Mouse (Mus musculus) hindbrain, embryonic 13.5 days (tissue): ENCODE data around the gene Kctd6. TPM values are rescaled to one million over a fixed set of nuclear protein-coding genes. Genes with fewer than 3 reads are reported as not detected.

ENCODE experiments used
- ATAC-seq: fragments of 200-750 bp; cut with Nextera tagmentation; 2 replicates; pipeline ENCODE4 v1.8.0; 2017; ENCODE audit warnings: moderate TSS enrichment; ENCODE audit not compliant: low FRiP score
- H3K27ac ChIP-seq: fragments of 300-500 bp; sonication (generic); 2 replicates; pipeline ENCODE4 v1.5.1; 2015; ENCODE audit warnings: inconsistent platforms, mild to moderate bottlenecking, moderate library complexity
- H3K27me3 ChIP-seq: fragments of 300-500 bp; sonication (generic); 2 replicates; pipeline ENCODE4 v1.6.1; 2015; ENCODE audit warnings: mild to moderate bottlenecking, inconsistent platforms
- H3K36me3 ChIP-seq: fragments of 300-500 bp; sonication (generic); 2 replicates; pipeline ENCODE4 v1.6.1; 2015; ENCODE audit warnings: mild to moderate bottlenecking, inconsistent platforms
- H3K4me1 ChIP-seq: fragments of 300-500 bp; sonication (generic); replicated peaks from 2 replicates; pipeline ENCODE4 v1.6.1; 2015; ENCODE audit warnings: inconsistent platforms
- H3K4me2 ChIP-seq: fragments of 300-500 bp; sonication (generic); 2 replicates; pipeline ENCODE4 v1.6.1; 2015; ENCODE audit warnings: inconsistent platforms, mild to moderate bottlenecking, moderate library complexity
- H3K4me3 ChIP-seq: fragments of 300-500 bp; sonication (generic); 2 replicates; pipeline ENCODE4 v1.5.1; 2015; ENCODE audit warnings: mild to moderate bottlenecking, inconsistent platforms
- H3K9ac ChIP-seq: fragments of 300-500 bp; sonication (generic); 2 replicates; pipeline ENCODE4 v1.6.1; 2015; ENCODE audit warnings: mild to moderate bottlenecking, inconsistent platforms
- H3K9me3 ChIP-seq: fragments of 300-500 bp; sonication (generic); 2 replicates; pipeline ENCODE4 v1.6.1; 2016; ENCODE audit warnings: inconsistent platforms
- WGBS: fragments of 180-500 bp; shearing (Covaris S2); methylation state at CpG from one replicate; pipeline ENCODE4 v1.1.7; 2015; 5-methylcytosine and 5-hydroxymethylcytosine counted together
- polyA plus RNA-seq: library from polyadenylated mRNA; unstranded; fragments of >200 nt; fragmentation: Nextera tagmentation; extraction: Ambion mirVana; gene quantifications from 2 replicates; pipeline ENCODE4 v1.2.1, GENCODE M21; 2015

Kctd6 gene
- polyA plus RNA-seq, 1 experiment from 2014 or later, result 5.1 TPM

DNA sequence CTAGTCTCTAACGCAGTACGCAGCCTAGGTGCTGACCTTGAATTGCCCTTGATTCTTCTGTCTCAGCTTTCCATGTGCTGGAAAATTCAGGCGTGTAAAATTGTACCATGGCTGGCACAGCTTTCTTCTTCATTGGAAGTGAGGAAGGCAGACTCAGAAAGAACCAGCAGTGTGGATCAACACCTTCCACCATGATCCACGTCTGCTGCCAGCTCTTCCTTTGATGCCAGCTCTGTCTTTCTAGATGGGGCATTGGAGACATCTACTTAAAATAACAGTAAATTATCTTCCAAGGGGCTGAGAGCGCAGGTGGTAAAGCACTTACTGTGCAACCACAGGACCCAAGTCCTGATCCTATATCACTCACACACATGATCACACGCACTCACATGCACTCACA lies 21.2 kb upstream of the Kctd6 start:
- Histone ChIP-seq H3K4me1 (no peaks in the 10 kb centered on the region), H3K4me3 (no peak overlapping the region), H3K9me3 (no peaks in the 10 kb centered on the region), H3K4me2 (no peak overlapping the region), H3K27me3 (no peaks in the 10 kb centered on the region), H3K9ac (no peak overlapping the region), H3K36me3 (no peaks in the 10 kb centered on the region), H3K27ac (no peak overlapping the region)
- no peak for ATAC-seq
- WGBS, result 94% methylated on average over 6 of the region's 6 CpGs

- 83% methylated on average over 5 of the region's 5 CpGs for WGBS
- ATAC-seq, result no peak
- H3K9ac ChIP-seq, result no peak overlapping the region
- H3K27me3 ChIP-seq, result no peaks in the 10 kb centered on the region
- no peak overlapping the region for H3K4me2 ChIP-seq
- H3K36me3 ChIP-seq, result no peaks in the 10 kb centered on the region
- no peak overlapping the region for H3K27ac ChIP-seq
- no peaks in the 10 kb centered on the region for H3K4me1 ChIP-seq
- no peak overlapping the region for H3K4me3 ChIP-seq
- no peaks in the 10 kb centered on the region for H3K9me3 ChIP-seq
Observed at GRCm38 (mm10) chr14:8200769-8201168, 13.2 kb upstream of the Kctd6 start.

DNA sequence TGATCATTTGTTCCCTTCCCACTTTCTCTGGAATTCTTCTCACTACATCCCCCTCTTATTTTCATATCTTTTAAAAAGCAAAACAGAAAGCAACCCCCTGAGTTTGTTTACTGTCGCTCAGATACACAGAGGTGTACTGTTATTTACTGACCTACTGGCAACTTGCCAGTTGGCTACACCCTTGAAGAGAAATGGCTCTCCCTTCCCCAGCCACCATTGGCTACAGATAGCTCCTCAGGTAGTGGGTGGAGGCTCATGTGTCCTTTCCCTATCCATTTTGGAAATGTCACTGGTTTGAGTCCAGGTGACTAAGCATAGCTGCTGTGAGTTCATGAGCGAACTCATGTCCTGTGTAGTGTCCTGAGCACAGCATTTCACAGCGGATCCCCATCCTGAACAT lies 12.2 kb upstream of the Kctd6 start:
- Histone ChIP-seq H3K4me3 (no peak overlapping the region), H3K36me3 (no peaks in the 10 kb centered on the region), H3K27ac (no peak overlapping the region), H3K27me3 (no peaks in the 10 kb centered on the region), H3K4me2 (no peak overlapping the region), H3K9ac (no peak overlapping the region), H3K9me3 (no peaks in the 10 kb centered on the region), H3K4me1 (no peaks in the 10 kb centered on the region)
- no peak for ATAC-seq
- WGBS, result 87% methylated on average over 3 of the region's 3 CpGs

GRCm38 (mm10) chr14:8206179-8206910 lies 7.6 kb upstream of the Kctd6 start:
- Histone ChIP-seq H3K27ac (no peak overlapping the region), H3K9ac (no peak overlapping the region), H3K4me2 (no peak overlapping the region), H3K27me3 (no peaks in the 10 kb centered on the region), H3K9me3 (no peaks in the 10 kb centered on the region), H3K4me3 (no peak overlapping the region), H3K36me3 (no peaks in the 10 kb centered on the region), H3K4me1 (peaks cover 6% of the 10 kb centered on the region)
- WGBS, result 56% methylated on average over 9 of the region's 9 CpGs
- ATAC-seq, result no peak

- Histone ChIP-seq H3K4me3 (no peak overlapping the region), H3K9me3 (no peaks in the 10 kb centered on the region), H3K27me3 (no peaks in the 10 kb centered on the region), H3K36me3 (no peaks in the 10 kb centered on the region), H3K27ac (no peak overlapping the region), H3K4me2 (no peak overlapping the region), H3K9ac (no peak overlapping the region), H3K4me1 (peaks cover 6% of the 10 kb centered on the region)
- WGBS, result 14% methylated on average over 5 of the region's 5 CpGs
- ATAC-seq, result no peak; the same call in 1 of the 2 replicates
Observed at GRCm38 (mm10) chr14:8207105-8207504, 6.8 kb upstream of the Kctd6 start.

DNA sequence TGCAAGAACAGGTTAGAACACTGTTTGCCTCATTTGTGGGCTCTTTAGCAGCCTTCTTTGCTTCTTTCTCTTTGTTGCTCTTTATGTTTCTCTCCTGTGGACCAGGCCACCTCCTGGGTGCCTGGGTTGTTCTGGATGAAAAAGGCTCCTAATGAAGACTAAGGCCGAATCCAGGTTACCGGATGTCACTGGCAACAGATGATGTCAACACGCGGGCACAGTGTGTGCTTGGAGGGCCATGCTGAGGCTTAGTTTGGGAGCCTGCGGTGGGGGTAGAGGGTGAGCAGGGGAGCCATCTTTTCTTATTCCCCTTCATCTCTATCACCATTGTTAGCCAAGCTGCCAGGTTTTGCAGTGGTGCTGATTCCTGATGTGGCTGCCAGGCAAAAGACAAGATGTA lies 6.4 kb upstream of the Kctd6 start:
- Histone ChIP-seq H3K9ac (no peak overlapping the region), H3K27me3 (no peaks in the 10 kb centered on the region), H3K4me2 (no peak overlapping the region), H3K36me3 (no peaks in the 10 kb centered on the region), H3K27ac (no peak overlapping the region), H3K9me3 (no peaks in the 10 kb centered on the region), H3K4me1 (peaks cover 6% of the 10 kb centered on the region), H3K4me3 (no peak overlapping the region)
- WGBS, result 42% methylated on average over 5 of the region's 5 CpGs
- no peak for ATAC-seq

GRCm38 (mm10) chr14:8208876-8209275 lies 5.1 kb upstream of the Kctd6 start:
- Histone ChIP-seq H3K9ac (no peak overlapping the region), H3K36me3 (no peaks in the 10 kb centered on the region), H3K4me3 (no peak overlapping the region), H3K27me3 (no peaks in the 10 kb centered on the region), H3K4me2 (no peak overlapping the region), H3K27ac (no peak overlapping the region), H3K9me3 (no peaks in the 10 kb centered on the region), H3K4me1 (peaks cover 9% of the 10 kb centered on the region)
- ATAC-seq, result no peak
- whole genome bisulfite sequencing, result 66% methylated on average over 3 of the region's 3 CpGs

GRCm38 (mm10) chr14:8209896-8210295 lies 4.0 kb upstream of the Kctd6 start:
- 73% methylated on average over 2 of the region's 2 CpGs for WGBS
- Histone ChIP-seq H3K27ac (no peak overlapping the region), H3K9me3 (no peaks in the 10 kb centered on the region), H3K4me2 (no peak overlapping the region), H3K4me1 (peaks cover 13% of the 10 kb centered on the region), H3K9ac (no peak overlapping the region), H3K36me3 (no peaks in the 10 kb centered on the region), H3K4me3 (no peak overlapping the region), H3K27me3 (no peaks in the 10 kb centered on the region)
- ATAC-seq, result no peak

DNA sequence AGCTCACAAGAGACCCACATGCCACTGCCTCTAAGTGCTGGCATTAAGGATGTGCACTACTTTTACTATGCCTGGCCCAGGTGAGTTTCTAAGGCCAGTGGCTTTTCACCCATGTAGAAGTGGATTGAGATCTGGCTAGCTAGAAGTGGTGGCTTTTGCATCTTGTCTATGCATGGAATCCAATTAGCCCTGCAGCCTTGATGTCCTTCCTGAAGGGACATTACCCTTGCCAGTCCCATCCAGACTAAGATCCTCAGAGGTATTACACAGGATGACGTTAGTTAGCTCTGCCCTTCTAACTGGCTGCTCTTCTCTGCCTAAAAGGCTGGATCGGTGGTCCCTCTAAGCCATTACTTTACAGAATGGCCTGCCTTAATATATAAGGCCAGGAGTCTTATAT lies 944 bp upstream of the Kctd6 start:
- Histone ChIP-seq H3K4me3 (no peak overlapping the region), H3K9me3 (no peaks in the 10 kb centered on the region), H3K4me1 (peaks cover 24% of the 10 kb centered on the region), H3K27ac (no peak overlapping the region), H3K27me3 (peaks cover 22% of the 10 kb centered on the region), H3K9ac (no peak overlapping the region), H3K36me3 (no peaks in the 10 kb centered on the region), H3K4me2 (no peak overlapping the region)
- WGBS, result 69% methylated on average over 2 of the region's 2 CpGs
- ATAC-seq, result no peak

DNA sequence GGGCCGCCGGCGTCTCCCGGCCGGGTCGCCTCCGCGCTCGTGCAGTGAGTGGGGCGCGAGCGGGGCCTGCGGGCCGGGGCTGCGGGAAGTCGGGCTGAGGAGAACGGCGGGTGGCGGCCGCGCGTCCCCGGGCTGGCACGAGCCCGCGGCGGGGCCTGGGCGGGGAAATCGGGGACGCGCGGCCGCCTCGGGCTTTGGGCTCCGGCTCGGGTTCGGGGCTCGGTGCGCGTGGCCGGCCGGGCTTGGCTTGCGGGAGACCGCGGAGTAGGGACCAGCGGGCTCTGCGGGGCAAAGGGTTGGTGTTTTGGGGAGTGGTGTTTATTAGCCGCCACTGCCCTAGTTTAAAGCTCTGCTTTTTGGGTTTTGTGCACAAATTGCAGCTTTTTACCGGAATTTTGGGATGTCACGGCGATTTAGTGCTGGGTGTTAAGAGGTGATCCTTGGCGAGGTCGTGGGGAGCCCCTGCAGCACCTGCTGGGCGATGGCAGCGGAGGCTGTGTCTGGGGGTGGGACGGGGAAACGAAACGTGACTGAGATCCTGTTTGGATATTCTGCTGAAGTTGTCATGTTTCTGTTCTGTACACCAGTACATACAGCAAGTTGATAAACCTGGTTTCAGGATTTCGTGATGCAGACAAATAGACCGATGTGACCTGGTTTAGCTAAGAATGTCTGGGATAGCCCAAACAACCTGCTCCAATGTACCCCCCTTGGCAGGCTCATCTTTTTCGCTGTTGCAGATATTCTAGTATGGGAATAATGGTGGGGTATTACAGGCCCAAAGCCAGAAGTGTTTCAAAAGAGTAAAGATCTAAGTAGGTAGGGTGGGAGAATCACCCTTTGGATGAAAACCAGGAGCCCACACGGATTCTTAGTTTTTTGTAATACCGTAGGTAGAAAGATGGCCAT lies 613 bp downstream of the Kctd6 start:
- H3K9ac ChIP-seq, result peak overlapping the region; percentile 84
- WGBS, result 2% methylated on average over 63 of the region's 63 CpGs
- H3K27ac ChIP-seq, result peak overlapping the region; percentile 91
- no peaks in the 10 kb centered on the region for H3K36me3 ChIP-seq
- H3K4me3 ChIP-seq, result peak overlapping the region; percentile 66
- ATAC-seq, result peak; percentile 90
- H3K4me2 ChIP-seq, result peak overlapping the region; percentile 81
- peaks cover 26% of the 10 kb centered on the region for H3K27me3 ChIP-seq
- peaks cover 38% of the 10 kb centered on the region for H3K4me1 ChIP-seq
- no peaks in the 10 kb centered on the region for H3K9me3 ChIP-seq

DNA sequence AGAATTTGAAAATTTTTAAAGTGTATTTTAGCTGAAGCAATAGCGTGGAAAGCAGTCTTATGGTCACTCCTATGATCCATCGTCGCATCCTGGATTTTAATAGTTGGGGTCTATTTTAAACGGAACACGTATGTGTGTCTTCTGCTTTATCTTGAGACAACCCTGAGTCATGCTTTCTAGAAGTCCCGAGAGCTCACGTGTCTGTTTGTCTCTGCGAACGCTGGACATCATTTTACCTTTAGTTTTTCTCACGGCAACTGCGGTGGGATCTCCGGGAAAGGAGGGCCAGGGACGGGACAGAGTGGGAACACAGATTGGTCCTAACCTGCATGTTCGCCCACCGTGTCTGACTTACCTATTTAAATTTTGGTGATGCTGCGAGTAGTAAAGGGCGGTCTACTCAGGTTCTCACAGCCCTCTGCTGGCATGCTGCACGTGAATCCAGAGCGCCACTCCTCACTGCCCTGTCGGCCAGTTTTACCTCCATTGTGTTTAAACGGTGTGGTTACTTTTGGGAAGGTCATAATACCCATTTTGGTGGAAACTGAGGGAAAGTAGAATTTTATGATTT lies 1.4 kb downstream of the Kctd6 start:
- 20% methylated on average over 21 of the region's 21 CpGs for WGBS
- H3K9me3 ChIP-seq, result no peaks in the 10 kb centered on the region
- H3K27me3 ChIP-seq, result peaks cover 32% of the 10 kb centered on the region
- no peak overlapping the region for H3K27ac ChIP-seq
- H3K4me1 ChIP-seq, result peaks cover 44% of the 10 kb centered on the region
- no peak for ATAC-seq
- peak overlapping the region; percentile 66 for H3K4me3 ChIP-seq
- no peak overlapping the region for H3K9ac ChIP-seq
- H3K36me3 ChIP-seq, result no peaks in the 10 kb centered on the region
- H3K4me2 ChIP-seq, result peak overlapping the region; percentile 81

DNA sequence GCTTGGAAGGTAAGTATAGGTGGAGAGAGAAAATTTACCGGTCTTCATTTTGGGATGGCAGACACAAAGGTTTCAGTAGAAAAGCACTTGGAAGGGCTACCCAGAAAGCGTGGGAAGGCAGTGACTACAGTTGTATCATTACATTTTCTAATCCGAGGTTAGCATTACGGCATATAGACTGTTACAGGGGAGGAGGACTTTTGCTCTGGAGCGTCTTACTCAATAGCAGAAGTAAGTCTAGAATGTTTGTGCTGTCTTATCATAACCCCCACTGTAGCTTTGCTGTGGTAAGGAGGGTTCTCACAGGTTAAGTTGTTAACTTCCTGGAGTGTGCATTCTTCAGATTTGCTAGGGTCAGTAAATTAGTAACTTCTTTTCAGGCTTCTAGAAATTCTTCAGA lies 2.2 kb downstream of the Kctd6 start:
- H3K9ac ChIP-seq, result no peak overlapping the region

More for the DNA sequence above, 2.2 kb downstream of the Kctd6 start:
- WGBS, result 73% methylated on average over 5 of the region's 5 CpGs
- peak overlapping the region; percentile 81 for H3K4me2 ChIP-seq
- peaks cover 32% of the 10 kb centered on the region for H3K27me3 ChIP-seq
- H3K4me1 ChIP-seq, result peaks cover 44% of the 10 kb centered on the region
- H3K27ac ChIP-seq, result no peak overlapping the region
- no peak for ATAC-seq
- H3K4me3 ChIP-seq, result 0 out of 2 replicates have a peak overlapping the region, but pooled peaks have one; percentile 66
- H3K36me3 ChIP-seq, result no peaks in the 10 kb centered on the region
- no peaks in the 10 kb centered on the region for H3K9me3 ChIP-seq
